Mouse (Mus musculus) midbrain, embryonic 11.5 days (tissue): ENCODE data around the gene 2810459M11Rik. TPM values are rescaled to one million over a fixed set of nuclear protein-coding genes. Genes with fewer than 3 reads are reported as not detected.
A peak's percentile ranks its signal among the peaks of the same experiment; 100 is the strongest.

ENCODE experiments used
- ATAC-seq: fragments of 200-750 bp; cut with Nextera tagmentation; 2 replicates; pipeline ENCODE4 v1.8.0; 2017; ENCODE audit warnings: moderate TSS enrichment, moderate library complexity; ENCODE audit not compliant: low FRiP score
- DNase-seq: peaks from one replicate; pipeline ENCODE4 v3.0.0; 2015; ENCODE audit warnings: low spot score; ENCODE audit errors: missing footprints
- H3K27ac ChIP-seq: fragments of 300-500 bp; sonication (generic); 2 replicates; pipeline ENCODE4 v1.5.1; 2014; ENCODE audit warnings: low read depth, low read length
- H3K27me3 ChIP-seq: fragments of 300-500 bp; sonication (generic); 2 replicates; pipeline ENCODE4 v1.6.1; 2014; ENCODE audit warnings: mild to moderate bottlenecking, low read length, moderate library complexity, mixed read lengths; ENCODE audit not compliant: control insufficient read depth, insufficient read depth
- H3K36me3 ChIP-seq: fragments of 300-500 bp; sonication (generic); 2 replicates; pipeline ENCODE4 v1.6.1; 2014; ENCODE audit warnings: mild to moderate bottlenecking, low read length, moderate library complexity, mixed read lengths; ENCODE audit not compliant: control insufficient read depth, insufficient read depth
- H3K4me1 ChIP-seq: fragments of 300-500 bp; sonication (generic); 2 replicates; pipeline ENCODE4 v1.6.1; 2014; ENCODE audit warnings: low read length; ENCODE audit not compliant: control insufficient read depth, insufficient read depth
- H3K4me2 ChIP-seq: fragments of 300-500 bp; sonication (generic); 2 replicates; pipeline ENCODE4 v1.6.1; 2014; ENCODE audit warnings: mild to moderate bottlenecking, moderate library complexity
- H3K4me3 ChIP-seq: fragments of 300-500 bp; sonication (generic); 2 replicates; pipeline ENCODE4 v1.5.1; 2014; ENCODE audit warnings: low read depth, low read length
- H3K9ac ChIP-seq: fragments of 300-500 bp; sonication (generic); 2 replicates; pipeline ENCODE4 v1.6.1; 2014; ENCODE audit warnings: low read length
- H3K9me3 ChIP-seq: fragments of 300-500 bp; sonication (generic); 2 replicates; pipeline ENCODE4 v1.6.1; 2016; ENCODE audit warnings: low read length; ENCODE audit not compliant: control insufficient read depth
- WGBS: fragments of 180-500 bp; shearing (Covaris S2); extraction: QIAGEN DNeasy Blood & Tissue Kit; methylation state at CpG from one replicate; pipeline ENCODE4 v1.1.7; 2014; 5-methylcytosine and 5-hydroxymethylcytosine counted together
- polyA plus RNA-seq: library from polyadenylated mRNA; unstranded; fragments of >200 nt; fragmentation: Nextera tagmentation; extraction: Ambion mirVana; gene quantifications from 2 replicates; pipeline ENCODE4 v1.2.1, GENCODE M21; 2014

2810459M11Rik gene
- polyA plus RNA-seq, 1 experiment from 2014 or later = 0.15 TPM

GRCm38 (mm10) chr1:86016516-86016915 is 29.1 kb upstream of the 2810459M11Rik start, which contains the start of gene Spata3:
Gene Spata3, plus strand, starts transcription at chr1:86016816.
- Histone ChIP-seq H3K4me2 (no peak within 1 kb of the TSS), H3K4me3 (no peak within 1 kb of the TSS), H3K27me3 (peaks cover 13% of the 10 kb centered on the region; the same call in 1 of the 2 replicates), H3K9me3 (no peaks in the 10 kb centered on the region), H3K27ac (no peak within 1 kb of the TSS), H3K4me1 (0 out of 2 replicates have a peak, but pooled peaks cover 2% of the 10 kb centered on the region), H3K36me3 (no peaks in the 10 kb centered on the region), H3K9ac (no peak within 1 kb of the TSS)
- DNase-seq = no peak
- 94% methylated on average over 8 of the region's 8 CpGs for whole genome bisulfite sequencing
- no peak for ATAC-seq

- H3K4me1 ChIP-seq = 0 out of 2 replicates have a peak, but pooled peaks cover 2% of the 10 kb centered on the region
- H3K27ac ChIP-seq = no peak overlapping the region
- peak overlapping the region; percentile 42 for H3K4me3 ChIP-seq
- 2% methylated on average over 60 of the region's 60 CpGs for WGBS
- H3K27me3 ChIP-seq = peaks cover 13% of the 10 kb centered on the region; the same call in 1 of the 2 replicates
- no peaks in the 10 kb centered on the region for H3K9me3 ChIP-seq
- H3K9ac ChIP-seq = peak overlapping the region; percentile 56
- H3K36me3 ChIP-seq = no peaks in the 10 kb centered on the region
- peak; percentile 97 for DNase-seq
- ATAC-seq = peak; percentile 78
- peak overlapping the region; percentile 82 for H3K4me2 ChIP-seq
These were observed 27.2 kb upstream of the 2810459M11Rik start for GRCm38 (mm10) chr1:86018235-86019055.

DNA sequence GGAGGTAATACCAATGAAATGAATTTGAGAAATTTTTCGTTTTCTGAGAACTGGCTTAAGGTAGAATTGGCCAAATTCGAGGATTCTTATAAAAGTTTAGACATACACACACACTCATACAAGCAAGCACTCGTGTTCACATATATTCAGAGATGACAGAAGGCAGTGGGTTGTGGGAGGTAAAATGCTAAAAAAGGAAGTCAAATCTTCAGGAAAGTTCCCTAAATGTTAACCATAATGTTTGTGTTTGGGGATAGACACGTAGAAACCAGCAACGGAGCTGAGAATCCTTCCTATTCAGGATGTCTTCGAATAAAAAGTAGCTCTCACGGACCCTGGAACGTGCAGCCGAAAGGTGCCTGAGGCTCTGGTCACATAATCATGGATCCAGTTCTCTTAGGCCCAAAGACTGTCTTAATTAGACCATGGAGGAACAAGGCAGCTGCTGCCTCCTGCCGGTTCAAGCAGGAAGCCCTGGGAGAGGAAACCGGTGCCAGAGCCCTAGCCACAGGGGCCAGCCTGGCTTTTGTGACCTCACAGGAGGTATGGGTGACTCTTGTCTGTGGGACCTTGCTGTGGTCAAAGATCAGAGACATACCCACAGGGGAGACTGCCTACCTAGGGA is 24.2 kb upstream of the 2810459M11Rik start:
- Histone ChIP-seq H3K9me3 (no peaks in the 10 kb centered on the region), H3K9ac (no peak overlapping the region), H3K36me3 (no peaks in the 10 kb centered on the region), H3K4me1 (0 out of 2 replicates have a peak, but pooled peaks cover 2% of the 10 kb centered on the region), H3K27me3 (peaks cover 13% of the 10 kb centered on the region; the same call in 1 of the 2 replicates), H3K27ac (no peak overlapping the region), H3K4me2 (no peak overlapping the region), H3K4me3 (no peak overlapping the region)
- 65% methylated on average over 11 of the region's 11 CpGs for WGBS
- no peak for ATAC-seq
- no peak for DNase-seq

DNA sequence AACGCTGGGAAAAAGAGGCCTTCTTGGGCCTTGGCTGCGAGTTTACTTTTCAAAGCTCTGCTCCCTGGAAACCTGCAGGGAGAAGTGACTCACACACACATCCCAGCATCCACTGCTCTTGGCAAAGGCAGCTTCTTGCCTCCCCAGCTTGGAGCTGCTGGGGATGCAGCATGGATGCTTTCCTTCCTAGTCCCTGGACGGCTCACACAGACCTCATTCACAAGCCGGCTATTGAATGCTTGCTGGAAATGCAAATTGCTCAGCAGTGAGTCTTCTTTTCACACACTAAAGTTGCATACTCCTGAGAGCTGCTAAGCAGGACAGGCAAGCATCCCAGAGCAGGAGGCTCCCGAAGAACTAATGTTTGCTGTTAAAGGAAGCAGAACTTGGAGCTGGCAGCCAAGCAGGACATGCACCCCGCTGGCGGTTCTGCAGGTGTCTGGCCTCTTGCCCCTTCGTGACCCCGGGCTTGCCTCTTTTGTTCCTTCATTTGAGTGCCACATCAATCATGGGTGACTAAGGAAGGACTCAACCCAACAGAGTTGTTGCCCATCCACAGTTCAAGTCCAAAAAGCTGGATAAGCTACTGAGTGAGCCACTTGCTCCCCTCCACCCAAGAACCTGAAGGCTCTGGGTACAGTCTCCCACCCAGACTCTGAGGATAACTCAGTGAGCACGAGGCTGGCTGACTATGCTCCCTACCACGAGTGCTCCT is 13.2 kb upstream of the 2810459M11Rik start:
- H3K27me3 ChIP-seq = no peaks in the 10 kb centered on the region
- 11% methylated on average over 11 of the region's 11 CpGs for WGBS
- peaks cover 8% of the 10 kb centered on the region for H3K4me1 ChIP-seq
- H3K9ac ChIP-seq = peak overlapping the region; percentile 18; the same call in 1 of the 2 replicates
- no peak overlapping the region for H3K27ac ChIP-seq
- H3K9me3 ChIP-seq = no peaks in the 10 kb centered on the region
- H3K4me2 ChIP-seq = no peak overlapping the region
- no peak overlapping the region for H3K4me3 ChIP-seq
- ATAC-seq (peak; percentile 44; the same call in 1 of the 2 replicates), DNase-seq (peak; percentile 88)
- H3K36me3 ChIP-seq = no peaks in the 10 kb centered on the region

DNA sequence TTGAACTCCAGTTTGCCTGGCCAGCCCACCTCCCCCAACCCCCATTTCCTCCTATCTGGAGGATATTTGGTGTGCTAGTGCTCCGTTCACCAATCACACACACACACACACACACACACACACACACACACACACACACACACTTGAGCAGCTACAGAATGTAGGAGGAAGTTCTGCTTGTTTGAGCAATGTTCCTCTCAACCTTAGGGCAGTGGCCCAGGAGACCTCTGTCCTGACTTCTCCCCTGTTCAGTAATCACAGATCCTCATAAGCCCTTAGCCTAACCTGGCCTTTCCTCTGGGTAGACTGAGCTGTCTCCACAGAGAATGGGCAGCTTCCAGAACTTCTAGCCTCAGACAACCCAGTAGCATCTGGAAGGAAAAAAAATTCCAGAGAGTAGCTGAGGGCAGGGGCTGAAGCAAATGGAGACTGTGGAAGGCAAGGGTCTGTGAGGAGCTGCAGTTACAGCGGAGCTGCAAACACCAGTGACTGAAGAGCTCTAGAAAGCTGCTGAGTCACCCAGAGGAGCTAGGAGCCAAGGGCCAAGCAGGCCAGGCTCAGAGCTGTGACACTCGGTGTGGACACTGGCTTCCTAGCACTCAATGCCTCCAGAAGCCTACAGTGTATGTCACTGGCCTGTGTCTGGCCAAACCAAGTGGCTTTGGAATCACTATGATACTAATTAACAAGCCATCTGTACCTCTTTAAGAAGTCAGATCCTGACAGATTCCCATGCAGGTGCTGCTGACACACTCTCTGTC is 7.3 kb upstream of the 2810459M11Rik start:
- 76% methylated on average over 3 of the region's 3 CpGs for WGBS
- peaks cover 3% of the 10 kb centered on the region; the same call in 1 of the 2 replicates for H3K9me3 ChIP-seq
- no peak overlapping the region for H3K4me2 ChIP-seq
- H3K9ac ChIP-seq = no peak overlapping the region
- ATAC-seq (no peak), DNase-seq (peak; percentile 17)
- H3K27ac ChIP-seq = no peak overlapping the region
- no peaks in the 10 kb centered on the region for H3K36me3 ChIP-seq
- H3K4me3 ChIP-seq = no peak overlapping the region
- no peaks in the 10 kb centered on the region for H3K27me3 ChIP-seq
- no peaks in the 10 kb centered on the region for H3K4me1 ChIP-seq

GRCm38 (mm10) chr1:86040131-86040530 is 5.5 kb upstream of the 2810459M11Rik start:
- WGBS = 70% methylated on average over 4 of the region's 4 CpGs
- no peaks in the 10 kb centered on the region for H3K4me1 ChIP-seq
- H3K4me2 ChIP-seq = no peak overlapping the region
- ATAC-seq = no peak
- no peak for DNase-seq
- no peak overlapping the region for H3K9ac ChIP-seq
- H3K27me3 ChIP-seq = peaks cover 10% of the 10 kb centered on the region; the same call in 1 of the 2 replicates
- no peaks in the 10 kb centered on the region for H3K36me3 ChIP-seq
- H3K27ac ChIP-seq = no peak overlapping the region
- H3K9me3 ChIP-seq = peaks cover 3% of the 10 kb centered on the region; the same call in 1 of the 2 replicates
- H3K4me3 ChIP-seq = no peak overlapping the region

- ATAC-seq (no peak), DNase-seq (no peak)
- H3K27me3 ChIP-seq = peaks cover 17% of the 10 kb centered on the region
- H3K9ac ChIP-seq = no peak overlapping the region
- H3K4me2 ChIP-seq = no peak overlapping the region
- peaks cover 3% of the 10 kb centered on the region; the same call in 1 of the 2 replicates for H3K9me3 ChIP-seq
- no peak overlapping the region for H3K27ac ChIP-seq
- H3K4me1 ChIP-seq = peaks cover 3% of the 10 kb centered on the region; the same call in 1 of the 2 replicates
- H3K4me3 ChIP-seq = no peak overlapping the region
- H3K36me3 ChIP-seq = no peaks in the 10 kb centered on the region
- WGBS = 95% methylated on average over 3 of the region's 3 CpGs
These were observed 4.8 kb upstream of the 2810459M11Rik start for GRCm38 (mm10) chr1:86040817-86041216.

DNA sequence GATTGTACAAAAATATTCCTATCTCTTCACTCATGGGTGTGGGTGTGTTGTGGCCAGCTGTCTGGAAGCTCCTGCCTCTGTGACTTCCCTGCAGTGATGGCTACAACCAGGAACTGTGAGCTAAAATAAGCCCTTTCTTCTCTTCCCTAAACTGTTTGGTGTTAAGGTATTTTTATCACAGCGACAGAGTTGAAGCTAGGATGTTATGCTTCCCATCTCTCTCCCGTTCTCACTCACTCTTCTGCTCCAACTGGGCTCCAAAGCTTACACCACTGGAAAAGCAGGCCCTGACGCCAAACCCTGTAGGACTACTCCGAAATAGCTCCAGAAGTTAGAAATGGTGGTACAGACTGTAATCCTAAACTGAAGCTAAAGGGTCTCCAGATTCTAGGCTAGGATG is 607 bp upstream of the 2810459M11Rik start:
- Histone ChIP-seq H3K4me3 (no peak overlapping the region), H3K9ac (no peak overlapping the region), H3K4me1 (peaks cover 8% of the 10 kb centered on the region; the same call in 1 of the 2 replicates), H3K27me3 (peaks cover 39% of the 10 kb centered on the region), H3K9me3 (peaks cover 3% of the 10 kb centered on the region; the same call in 1 of the 2 replicates), H3K27ac (no peak overlapping the region), H3K36me3 (no peaks in the 10 kb centered on the region), H3K4me2 (no peak overlapping the region)
- WGBS = 60% methylated on average over 4 of the region's 4 CpGs
- no peak for DNase-seq
- ATAC-seq = no peak
